Mouse (Mus musculus): ENCODE measurements at regions not wholly inside any gene's neighbourhood (a gene's known extent, or its start where the extent isn't known, plus 50 kb on each side); places are given as distances from the start of the nearest gene placed in this dataset.

DNA sequence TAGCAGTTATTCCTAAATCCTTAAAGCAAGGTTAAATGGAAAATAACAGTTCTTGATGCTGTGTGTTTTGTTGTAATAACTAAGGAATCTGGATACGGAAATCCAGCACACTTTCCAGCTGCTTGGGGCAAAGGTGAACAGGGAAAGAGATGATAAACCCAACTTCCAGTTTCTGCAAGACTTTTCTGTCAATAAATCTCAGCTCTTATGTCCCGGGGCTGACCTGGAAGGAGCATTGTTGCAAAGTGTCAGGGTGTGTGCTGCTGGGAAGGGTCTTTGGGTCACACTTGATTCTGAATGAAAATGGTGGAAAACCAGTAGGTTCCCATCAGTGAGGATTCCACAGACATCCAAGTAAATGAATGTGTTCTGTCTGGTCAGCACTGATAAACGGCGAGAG is 81.2 kb upstream of the Marcks start:
- no peak for DNase-seq

- DNase-seq: no peak
These were observed 80.7 kb upstream of the Marcks start for GRCm38 (mm10) chr10:37219381-37219780.

- no peak for DNase-seq
These were observed 75.9 kb upstream of the Marcks start for GRCm38 (mm10) chr10:37214656-37215055.

GRCm38 (mm10) chr10:37212350-37213035 is 73.8 kb upstream of the Marcks start:
- DNase-seq: no peak

- DNase-seq: no peak
These were observed 72.6 kb upstream of the Marcks start for GRCm38 (mm10) chr10:37211305-37211704.

DNA sequence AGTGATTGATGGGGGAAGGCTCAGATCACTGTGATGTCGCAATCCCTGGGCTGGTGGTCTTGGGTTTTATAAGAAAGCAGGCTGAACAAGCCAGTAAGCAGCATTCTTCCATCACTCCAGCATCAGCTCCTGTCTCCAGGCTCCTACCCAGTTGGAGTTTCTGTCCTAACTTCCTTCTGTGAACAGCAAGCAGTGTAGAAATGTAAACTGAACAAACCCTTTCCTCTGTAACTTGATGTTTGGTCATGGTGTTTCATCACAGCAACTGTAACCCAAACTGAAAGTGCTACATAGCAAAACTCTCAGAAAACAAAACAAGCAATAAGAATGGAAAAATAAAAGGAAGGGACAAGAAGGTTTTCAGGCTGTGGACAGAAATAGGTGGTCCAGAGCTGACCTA is 71.5 kb upstream of the Marcks start:
- no peak for DNase-seq

GRCm38 (mm10) chr10:37206986-37207385 is 68.3 kb upstream of the Marcks start:
- no peak for DNase-seq

GRCm38 (mm10) chr10:37206546-37206945 is 67.8 kb upstream of the Marcks start:
- no peak for DNase-seq

DNA sequence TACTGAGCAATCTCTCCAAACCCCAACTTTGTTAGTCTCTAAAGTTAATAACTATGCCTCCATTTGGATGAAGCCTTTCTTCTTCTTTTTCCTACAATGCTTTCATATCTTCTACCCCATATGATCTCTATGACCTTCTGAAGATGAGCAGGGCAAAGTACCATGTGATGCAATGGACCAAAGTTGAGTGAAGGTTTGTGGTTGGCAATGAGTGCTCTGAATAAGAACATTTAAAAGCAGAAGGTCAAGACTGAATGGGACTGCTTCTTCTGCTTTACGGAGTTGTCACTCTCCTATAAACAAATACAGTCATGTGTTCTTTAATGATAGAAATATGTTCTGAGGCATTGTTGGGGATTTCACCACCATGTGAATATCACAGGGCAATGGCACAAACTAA is 65.0 kb upstream of the Marcks start:
- no peak for DNase-seq

- peak; percentile 38 for DNase-seq
These were observed 56.2 kb upstream of the Marcks start for GRCm38 (mm10) chr10:37194798-37195453.

GRCm38 (mm10) chr10:37194131-37194797 is 55.5 kb upstream of the Marcks start:
- DNase-seq: peak; percentile 85

DNA sequence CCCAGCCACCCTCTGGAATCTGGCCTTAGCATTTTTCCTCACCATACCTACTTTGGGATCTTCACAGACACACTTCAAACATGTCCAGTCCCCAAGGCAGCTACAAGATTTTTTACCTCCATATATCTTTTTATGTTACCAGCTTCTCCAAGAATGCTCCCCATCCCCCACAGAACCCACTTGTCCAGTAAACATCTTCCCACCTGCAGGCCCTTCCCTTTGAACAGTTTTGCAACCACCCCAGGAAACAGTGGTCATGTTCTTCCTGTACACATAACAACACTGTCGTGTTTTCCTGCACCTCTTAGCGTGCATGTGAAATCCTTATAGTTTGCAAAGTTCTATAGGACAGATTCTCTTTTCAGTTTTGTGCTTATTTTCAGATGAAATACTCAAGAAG is 53.9 kb upstream of the Marcks start:
- no peak for DNase-seq

DNA sequence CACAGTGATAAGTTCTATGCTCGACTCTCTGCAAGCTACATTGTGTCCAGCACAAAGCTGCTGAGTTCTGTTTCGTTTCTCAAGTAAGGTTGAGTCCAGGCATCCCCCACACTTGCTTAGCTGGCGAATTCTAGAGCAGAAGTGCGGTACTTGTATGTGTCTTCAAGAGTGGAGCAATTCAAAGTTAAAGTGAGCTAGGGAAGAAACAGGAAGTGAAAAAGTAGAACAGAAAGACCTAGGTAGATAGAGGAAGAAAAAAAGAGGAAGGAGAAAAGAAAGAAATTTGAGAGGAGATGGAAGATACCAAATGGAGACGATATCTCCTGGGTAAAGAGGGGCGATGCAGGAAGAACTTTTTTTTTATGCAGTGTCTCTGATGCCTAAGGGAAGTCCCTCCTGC is 51.4 kb upstream of the Marcks start:
- DNase-seq: no peak

Small RNA genes lying in the stretch of these regions (microRNA-seq; reads per million reads assigned to microRNA genes)
- 0 reads per million in 2 experiments for gene Gm24710 (ENCODE audit: borderline replicate concordance in 2 of 2)
